Mouse (Mus musculus) left cerebral cortex, postnatal 36 days (tissue): ENCODE data around the gene Srp68. TPM values are rescaled to one million over a fixed set of nuclear protein-coding genes. Genes with fewer than 3 reads are reported as not detected.

Experiments used
- DNase-seq, 2 experiments: peaks; one replicate each; pipeline ENCODE4 v3.0.0; 2021 to 2022; ENCODE audit warnings: low spot score in 2 of 2, mixed read lengths in 1 of 2
- intact Hi-C: fragments of 180-260 bp; cut with DNase I; formaldehyde crosslinking; loops from one replicate; pipeline ENCODE4 v1.15.1; 2025
- total RNA-seq, 2 experiments: library from RNA; stranded (reverse); gene quantifications; 2 replicates each; pipeline ENCODE4 v1.2.3; 2021

The Srp68 gene
- total RNA-seq, 2 experiments from 2014 or later: 66.6 to 70.6 TPM

DNA sequence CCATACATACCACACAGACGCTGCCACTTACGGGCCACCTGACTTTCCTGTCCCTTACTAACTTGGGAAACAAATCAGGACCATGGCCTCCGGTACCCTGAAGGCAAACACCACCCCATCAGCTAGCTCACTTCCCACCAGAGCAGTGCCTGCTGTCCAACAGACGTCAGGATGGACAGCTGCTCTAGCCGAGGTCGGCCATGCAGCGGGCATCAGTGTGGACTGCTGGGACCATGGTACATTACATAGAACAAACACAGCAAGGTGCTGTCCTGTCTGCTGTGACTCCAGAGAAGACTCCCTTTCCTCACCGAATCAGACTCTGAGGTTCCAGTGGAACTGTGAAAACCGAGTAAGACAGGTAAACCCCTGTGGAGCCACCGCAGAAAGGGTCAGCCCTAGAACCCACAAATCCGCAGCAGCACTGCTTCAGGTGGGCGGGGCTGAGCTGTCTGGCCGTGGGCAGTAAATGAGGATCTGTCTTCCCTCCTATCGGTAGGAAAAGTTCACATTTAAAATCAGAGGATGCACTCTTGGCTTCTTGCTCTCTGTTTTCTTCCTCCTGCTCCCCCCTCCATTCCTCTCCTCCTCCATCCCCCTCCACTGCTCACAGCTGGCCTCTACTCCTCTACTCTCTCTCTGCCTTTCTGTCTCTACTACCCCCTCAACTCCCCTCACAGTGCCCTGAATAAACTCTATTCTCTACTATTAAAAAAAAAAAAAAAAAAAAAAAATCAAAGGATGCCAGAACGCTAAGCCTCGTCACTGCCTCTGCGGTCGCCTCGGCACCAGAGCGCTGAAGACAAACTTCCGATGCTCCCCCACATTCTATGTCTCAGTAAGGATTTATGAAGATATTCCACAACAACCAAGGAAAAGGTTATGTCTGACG lies 18.7 kb downstream of the Srp68 start:
- no peak for DNase-seq
- intact Hi-C loops: no loop called here

DNA sequence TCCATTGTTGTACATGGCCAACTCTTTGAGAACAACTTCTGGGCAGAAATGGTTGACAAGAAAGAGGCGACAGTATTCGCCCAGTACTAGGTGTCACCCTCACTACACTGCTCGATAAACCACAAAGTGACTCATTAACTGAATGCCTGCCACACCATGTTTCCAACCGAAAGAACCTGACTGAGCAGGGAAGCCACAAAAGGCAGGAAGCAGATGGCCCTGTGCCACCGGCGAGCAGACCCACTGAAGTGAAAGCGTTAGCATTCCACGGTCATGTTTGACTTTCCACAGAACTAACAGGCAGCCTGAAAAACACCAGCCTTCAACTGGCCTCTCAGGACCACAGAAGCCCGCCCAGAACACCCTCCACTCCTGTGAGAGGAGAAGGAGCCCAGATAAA lies 19.4 kb downstream of the Srp68 start:
- DNase-seq: no peak
- intact Hi-C loops: no loop called here

DNA sequence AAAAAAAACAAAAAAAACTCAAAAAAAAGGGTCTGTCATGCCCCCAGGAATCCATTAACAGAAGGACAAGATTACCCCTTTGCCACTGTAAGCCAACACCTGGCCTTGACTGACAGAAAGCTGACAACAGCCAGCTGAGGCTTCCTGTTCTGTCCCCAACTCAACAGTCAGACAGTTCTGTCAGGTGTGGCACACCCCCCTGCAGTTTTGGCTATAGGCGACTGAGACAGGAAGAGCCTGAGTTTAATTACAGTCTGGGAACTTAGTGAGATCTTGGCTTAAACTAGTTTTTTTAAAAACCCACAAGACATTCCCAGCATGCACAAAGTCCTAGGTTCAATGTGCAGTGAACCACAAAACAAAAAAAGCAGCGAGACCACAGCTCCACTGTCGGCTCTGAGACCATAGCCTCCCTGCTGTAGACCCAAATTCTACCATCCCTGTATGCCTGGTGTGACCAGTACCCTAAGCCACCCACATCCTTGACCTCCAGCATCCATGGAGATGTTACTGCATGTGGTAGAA lies 20.9 kb downstream of the Srp68 start:
- DNase-seq: no peak
- intact Hi-C loops: no loop called here

DNA sequence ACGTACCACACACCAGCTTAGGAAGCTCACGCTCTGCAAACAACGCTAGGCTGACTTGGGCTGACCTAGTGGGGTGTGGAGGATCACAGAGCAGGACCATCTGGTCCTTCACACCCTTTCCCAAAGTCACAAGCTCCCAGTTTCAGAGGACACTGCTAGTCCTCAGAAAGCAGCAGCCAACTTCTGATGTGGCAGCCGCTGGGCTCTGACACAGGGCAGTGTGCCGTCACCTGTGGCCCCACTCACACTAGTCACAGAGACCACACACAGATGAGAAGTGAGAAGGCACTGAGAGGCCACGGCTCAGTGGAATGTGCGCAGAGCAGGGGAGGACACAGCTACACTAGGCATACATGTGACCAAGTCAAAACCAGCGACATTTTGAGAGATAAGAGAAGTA lies 23.1 kb downstream of the Srp68 start:
- intact Hi-C loops: no loop called here
- no peak for DNase-seq

DNA sequence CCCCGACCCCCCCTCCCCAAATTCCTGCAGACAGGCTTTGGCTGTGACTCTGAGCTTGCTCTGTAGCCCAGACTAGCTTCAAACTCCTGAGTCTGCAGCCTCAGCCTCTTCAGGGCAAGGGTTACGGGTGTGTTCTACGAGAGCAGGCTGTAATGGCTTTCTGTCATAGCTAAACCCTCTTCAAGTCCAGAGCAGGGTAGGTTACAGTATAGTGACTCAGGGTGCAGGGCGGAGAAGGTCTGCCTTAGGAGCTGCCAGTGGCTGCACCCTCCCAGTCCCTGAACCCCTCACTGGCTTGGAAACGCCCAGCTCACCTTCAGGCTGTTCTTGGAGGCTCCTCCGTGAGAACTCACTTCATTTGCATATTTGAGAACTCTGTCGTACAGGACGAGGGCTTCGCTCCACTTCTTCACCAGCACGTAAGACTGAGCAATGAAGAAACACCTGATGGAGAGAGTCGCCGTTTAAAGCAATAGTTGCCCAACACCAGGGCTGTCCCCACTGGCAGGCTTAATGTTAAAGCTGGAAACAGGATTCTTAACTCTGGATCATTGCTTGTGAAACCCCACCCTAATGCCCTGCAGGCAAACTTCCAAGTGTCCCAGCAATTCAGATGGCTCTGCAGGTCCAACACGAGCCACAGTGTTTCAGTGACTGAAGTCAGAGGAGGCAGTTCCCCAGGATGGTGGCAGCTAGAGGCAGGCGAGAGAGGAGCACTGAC lies 26.4 kb downstream of the Srp68 start:
- no peak for DNase-seq
- intact Hi-C loops: no loop called here

DNA sequence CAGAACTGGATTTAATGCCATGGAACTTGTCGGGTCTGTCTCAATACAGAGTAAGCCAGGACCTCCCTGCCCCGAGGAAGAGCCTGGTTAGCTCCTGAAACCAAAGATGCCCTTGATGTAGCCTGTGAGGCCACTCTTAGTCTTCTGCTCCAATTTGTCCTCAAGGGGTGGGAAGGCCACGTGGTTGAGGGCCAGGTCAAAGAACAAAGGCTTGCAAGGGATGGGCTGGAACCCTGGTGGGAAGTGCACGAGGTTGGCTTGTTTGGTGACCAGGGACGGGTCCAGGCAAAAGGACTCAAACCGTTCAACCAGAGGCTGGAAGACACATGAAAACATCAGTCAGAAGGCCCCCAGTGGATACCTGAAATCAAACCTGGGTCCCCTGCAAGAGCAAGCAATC lies 28.4 kb downstream of the Srp68 start:
- DNase-seq: no peak
- intact Hi-C loops: no loop called here

DNA sequence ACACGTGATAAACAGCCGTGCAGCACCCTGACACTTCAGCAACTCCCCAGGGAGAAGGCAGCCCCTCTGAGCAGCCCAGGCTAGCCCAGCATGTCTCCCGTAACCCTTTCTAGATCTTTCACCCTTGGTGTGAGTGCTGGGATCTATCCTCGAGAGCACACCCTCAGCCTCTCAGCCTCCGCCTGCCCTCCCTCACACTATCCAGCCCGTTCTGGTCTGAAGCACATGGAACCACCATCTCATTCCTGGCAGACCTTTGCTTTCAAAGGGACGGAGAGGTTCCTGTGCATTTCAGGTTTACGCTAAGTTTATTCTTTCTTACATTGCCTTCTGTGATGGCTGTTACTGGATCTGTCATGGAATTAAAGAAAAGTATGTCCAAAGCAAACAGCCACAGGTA lies 29.4 kb downstream of the Srp68 start:
- no peak for DNase-seq
- intact Hi-C loops: no loop called here

DNA sequence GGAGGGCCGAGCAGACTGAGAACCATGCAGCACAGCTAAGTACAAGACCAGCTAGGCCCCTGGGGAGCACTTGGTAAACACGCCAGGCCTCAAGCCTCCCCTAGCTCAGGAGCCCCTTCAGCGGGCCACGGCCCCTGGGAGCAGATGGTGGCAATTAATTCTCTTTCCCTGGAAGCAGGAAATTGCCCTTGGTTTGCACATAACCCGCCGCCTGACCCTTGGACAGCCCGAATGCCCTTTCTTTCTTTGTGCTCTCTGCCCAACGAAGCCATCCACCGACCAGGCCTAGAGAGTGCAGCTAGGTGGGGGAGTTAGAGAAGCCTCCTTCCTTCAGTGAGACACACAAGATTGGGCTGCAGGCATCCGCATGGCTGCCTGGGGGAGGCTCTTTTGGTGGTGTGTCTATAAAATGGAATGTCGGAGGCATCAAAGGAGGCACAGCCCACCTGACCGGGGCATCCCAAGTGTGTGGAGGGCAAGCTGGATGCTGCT lies 32.2 kb downstream of the Srp68 start:
- no peak for DNase-seq
- intact Hi-C loops: no loop called here

DNA sequence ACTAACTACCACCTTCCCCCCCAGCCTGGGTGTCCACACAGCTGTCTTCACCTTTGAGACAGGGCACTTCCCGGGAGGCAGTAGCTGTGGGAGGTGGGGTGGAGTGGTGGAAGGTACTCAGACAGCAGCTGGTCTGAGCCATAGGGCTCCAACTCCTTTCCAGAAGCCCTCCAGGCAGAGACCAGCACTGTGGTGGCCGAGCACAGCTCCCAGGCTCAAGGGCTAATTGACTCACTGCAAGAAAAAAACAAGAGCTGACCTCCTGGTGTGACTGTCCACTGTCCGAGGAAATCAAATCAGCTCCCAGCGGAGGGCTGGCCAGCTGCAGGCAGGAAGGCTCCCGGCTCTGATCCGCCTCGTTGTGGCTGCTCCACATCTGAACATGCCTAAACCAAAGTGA lies 34.2 kb downstream of the Srp68 start:
- no peak for DNase-seq
- intact Hi-C loops: no loop called here

DNA sequence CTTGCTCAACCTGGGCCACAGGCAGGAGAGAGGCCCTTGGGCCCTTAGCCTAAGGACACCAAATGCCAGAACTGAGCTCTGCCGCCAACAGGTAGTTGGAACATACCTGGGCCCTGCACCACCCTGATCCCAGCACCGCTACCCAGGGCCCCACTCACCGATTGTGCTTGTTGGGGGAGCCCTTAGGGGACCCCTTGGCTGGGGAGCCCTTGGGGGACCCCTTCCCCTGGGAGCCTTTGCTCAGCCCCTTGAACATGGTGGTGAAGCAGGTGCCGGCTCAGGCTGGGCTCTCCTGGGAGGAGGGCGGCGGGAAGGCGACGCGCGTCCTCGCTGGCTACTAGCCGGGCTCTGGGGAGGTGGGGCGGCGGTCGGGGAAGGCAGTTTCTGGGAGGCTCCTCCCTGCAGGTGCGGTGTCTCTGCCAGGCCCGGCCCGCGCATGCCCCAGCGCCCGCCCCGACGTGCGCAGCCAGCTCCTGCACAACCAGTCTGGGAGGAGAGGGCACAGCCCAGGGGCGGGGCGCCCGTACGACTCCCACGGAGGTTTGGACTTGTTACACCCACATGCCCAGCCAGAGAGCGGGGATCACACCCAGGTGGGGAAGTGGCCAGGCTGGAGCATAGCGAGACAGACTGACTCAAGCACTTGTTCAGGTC lies 36.1 kb downstream of the Srp68 start, which contains the start of gene Evpl:
Evpl (minus strand) TSS at position 336 of the 654 bp plus-strand sequence.
- intact Hi-C loops: no loop called here
- no peak for DNase-seq

DNA sequence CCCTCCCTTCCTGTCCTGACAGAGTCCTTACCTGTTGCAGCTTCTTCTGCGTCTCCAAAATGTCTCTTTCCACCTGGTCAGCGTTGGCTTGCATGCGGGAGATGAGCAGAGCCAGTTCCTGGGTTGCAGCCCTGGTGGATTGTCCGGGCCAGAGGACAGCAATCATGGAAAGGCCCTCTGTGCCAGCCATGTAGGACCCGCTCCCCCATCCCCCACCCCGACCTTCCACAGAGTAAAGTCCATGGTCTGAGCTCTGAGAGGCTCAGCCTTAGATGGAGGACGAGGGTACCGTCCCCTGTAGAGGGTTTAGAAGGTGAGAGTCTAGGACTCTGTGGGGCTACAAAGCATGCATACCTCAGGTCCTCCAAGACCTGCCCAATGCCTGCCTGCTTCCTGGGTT lies 39.1 kb downstream of the Srp68 start:
- DNase-seq: no peak
- intact Hi-C loops: no loop called here

DNA sequence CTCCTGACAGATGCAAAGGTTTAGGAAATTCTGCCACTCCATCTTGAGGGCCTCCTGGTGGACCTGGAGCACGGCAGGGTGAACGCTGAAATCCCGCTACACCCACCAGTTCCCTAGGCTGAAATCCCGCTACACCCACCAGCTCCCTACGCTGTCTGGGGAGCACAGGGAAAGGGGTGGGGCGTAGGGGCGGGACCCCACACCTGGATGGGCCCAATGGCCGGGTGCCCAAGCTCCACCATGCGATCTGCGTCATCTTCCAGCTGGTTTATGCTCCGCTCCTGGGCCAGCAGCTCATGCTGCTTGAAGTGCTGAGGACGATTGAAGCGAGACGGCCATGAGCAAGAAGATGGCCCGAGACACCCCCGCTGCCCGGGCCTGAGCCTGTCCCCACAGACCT lies 41.6 kb downstream of the Srp68 start:
- intact Hi-C loops: no loop called here
- no peak for DNase-seq

DNA sequence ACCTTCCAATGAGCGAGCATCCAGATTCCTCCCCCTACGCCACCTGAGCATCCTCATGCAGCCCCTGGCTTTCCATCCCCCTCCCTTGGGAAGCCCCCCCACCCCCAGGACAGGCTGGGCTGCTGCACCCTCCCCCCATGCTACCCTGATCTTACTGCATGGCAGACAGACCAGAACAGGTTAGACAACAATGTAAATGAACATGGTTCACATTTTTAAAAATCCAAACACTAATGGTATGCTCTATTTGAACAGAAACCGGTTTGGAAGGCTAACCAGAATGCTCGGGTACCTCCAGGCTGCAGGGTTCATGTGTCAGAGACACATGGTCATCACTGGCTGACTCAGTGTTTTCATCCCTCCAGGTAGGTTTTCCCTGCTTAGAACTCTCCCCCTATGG lies 45.3 kb downstream of the Srp68 start:
- DNase-seq: no peak
- intact Hi-C loops: loop anchor here (5.0 kb wide), 1 partner anchor 219 kb away; no protein-coding TSS in a partner anchor

DNA sequence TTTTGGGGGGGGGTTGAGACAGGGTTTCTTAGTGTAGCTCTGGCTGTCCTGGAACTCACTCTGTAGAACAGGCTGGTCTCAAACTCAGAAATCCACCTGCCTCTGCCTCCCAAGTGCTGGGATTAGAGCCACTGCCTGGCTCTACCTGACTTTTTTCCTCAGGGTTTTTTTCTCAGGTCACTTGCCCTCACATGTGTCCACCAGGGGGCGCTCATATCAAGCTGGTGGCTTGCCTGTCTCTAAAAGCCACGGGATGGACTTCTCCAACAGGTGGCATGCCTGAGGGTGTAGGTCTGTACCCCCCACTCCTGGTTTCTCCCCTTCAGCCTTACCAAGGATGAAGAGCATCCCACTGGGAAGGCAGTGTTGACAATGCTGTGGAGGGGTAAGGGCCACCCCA lies 47.6 kb downstream of the Srp68 start:
- DNase-seq: peak; percentile 52 to 63
- intact Hi-C loops: loop anchor here (1.0 to 5.0 kb wide), 3 partner anchors 68 to 238 kb away; no protein-coding TSS in a partner anchor

DNA sequence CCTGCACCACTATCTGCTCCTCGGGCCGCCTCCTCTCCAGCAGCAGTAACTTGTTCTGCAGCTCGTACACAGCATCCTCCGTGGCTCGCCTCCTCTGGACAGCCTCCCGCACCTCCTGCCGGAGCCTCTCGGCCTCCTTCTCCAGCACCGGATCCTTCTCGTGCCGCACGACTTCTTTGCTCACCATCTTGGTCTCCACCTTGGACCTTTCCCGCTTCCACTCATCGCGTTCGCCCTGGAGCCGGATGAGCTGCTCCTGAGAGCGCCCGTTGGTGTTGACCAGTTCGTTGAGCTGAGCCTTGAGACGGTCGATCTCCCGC lies 51.3 kb downstream of the Srp68 start:
- intact Hi-C loops: no loop called here
- DNase-seq: no peak

DNA sequence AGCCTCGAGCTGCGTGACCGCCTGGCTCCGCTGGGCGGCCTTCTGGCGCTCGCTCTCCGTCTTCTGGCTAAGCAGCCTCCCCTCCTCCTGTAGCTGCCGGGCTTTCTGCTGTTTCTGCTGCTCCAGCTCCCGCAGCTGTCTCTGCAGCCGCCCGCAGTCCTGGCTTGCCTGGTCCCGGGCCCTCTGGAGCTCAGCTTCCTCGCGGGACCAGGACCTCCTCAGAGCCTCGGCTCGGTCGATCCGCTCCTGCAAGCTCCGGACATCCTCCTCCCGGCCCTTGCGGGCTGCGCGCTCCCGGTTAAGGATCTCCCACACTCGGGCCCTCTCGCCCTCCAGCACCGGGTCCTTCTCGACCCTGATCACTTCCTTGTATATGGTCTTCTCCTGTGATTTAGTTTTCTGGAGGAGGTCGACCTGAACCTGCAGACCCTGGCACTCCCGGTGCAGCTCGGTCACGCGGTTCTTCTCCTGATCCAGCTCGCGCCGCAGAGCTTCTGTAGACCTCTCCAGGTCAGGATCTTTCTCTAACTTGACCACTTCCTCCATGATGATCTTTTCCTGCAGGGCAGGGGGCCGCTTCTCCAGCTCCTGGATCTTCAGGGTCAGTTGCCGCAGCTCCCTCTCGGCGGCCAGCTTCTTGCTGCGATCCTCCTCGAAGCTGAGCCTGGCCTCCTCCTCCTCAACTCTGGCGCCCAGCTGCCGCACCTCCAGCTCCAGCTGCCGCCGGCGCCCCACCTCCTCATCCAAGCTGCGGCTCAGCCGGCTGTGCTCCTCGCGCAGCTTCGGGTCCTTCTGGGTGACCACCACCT lies 51.9 kb downstream of the Srp68 start:
- DNase-seq: no peak
- intact Hi-C loops: no loop called here

DNA sequence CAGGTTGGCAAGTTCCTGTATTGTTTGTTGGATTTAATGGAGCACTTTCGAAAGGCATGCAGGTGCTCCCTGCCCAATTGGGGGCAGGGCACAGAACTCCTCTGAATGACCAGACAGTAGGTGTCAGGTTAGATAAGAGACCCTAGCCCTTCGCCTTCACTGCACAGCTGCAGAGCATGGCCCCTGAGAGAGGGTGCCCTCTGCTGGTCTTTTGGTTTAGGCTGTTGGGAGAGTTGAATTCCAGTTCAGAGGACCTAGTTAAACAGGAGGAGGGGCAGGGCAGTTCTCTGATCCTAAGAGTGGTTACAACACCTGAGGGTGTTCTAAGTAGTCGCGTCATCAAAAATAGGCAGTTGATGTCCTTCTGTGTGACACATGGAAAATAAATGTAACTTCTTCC lies 54.1 kb downstream of the Srp68 start:
- intact Hi-C loops: no loop called here
- no peak for DNase-seq

DNA sequence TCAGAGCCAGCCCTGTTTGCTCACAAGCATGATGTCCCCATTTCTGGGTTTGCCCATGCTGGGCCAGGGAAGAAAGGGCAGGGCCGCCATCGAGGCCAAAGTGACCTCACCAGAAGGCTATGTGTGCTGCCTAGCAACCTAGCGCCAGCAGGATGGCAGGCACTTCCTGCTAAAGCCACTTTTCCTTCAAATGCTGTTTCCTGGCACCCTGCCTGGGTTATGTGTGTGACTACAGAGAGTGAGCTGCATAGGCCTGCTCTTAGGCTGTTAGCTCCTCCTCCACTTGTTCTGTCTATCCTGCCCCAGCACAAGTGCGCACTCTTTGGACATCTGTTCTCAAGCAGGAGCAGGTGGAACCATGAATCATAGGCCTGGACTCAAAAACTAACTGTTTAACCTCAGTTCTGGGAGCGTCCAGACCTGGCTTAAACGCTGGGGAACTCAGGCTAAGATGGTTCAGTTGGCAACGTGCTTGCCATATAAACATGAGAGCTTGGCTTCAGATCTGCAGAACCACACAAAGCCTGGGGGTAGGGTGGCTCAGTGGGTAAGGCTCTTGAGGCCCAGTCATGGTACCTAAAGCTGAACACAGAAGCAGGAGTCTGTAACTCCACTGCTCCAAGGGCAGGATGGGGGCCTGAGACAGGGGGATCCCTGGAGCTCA lies 55.1 kb downstream of the Srp68 start:
- intact Hi-C loops: no loop called here
- DNase-seq: peak; percentile 74 to 75

DNA sequence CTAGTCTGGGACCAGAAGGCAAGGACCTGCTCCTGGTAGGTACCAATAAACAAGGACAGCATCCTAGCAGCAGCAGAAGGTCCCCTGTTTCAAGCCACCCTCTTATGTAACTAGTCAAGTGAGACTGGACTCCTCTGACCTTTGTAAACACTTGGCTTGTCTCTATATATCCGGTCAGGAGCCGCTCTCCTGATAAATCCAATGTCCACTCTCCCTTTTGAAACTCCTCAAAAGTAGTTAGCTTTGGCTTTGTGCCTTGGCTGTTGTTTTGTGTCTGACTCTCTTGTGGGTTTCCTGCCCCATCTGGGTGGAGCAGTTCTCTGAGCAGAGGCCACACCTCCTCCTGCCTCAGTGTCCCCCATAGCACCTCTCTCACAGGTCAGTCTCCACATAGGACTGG lies 55.8 kb downstream of the Srp68 start:
- no peak for DNase-seq
- intact Hi-C loops: no loop called here
